In the genomic region with DNA sequence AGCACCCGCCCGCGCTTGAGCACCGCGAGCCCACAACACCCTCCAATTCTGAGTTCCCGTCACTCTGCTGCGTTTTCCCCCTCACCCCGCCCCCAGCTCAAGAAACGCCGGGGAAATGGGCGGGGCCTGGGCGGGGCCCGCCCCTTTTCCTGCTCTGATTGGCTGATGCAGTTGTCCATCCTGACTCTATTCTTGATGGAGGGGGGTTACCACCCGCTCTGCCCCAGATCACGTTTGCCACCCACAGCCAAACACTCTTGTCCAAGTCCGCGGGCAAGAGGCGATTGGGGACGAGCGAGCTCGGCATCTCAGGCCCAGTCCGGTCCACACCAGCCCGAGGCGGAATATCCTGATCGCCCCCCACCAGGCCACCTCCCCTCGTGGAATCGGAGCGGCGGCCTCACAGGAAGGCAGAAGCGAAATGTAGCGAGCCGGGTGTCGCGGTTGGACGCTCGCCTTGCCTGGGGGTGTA, we compare ENCODE assay signal across 8 mouse cellular contexts. TPM values are rescaled to one million over a fixed set of nuclear protein-coding genes. Genes with fewer than 3 reads are reported as not detected.
DNase-seq lines count a peak whose midpoint lies in the region; ATAC-seq and TF ChIP-seq lines count a peak whose summit lies in the region.

No protein-coding gene starts in this region.

- H3K4me2 ChIP-seq in embryonic facial prominence, embryonic 14.5 days (ENCODE audit: low read depth, low read length), result peak overlapping the region; percentile 75
- H3K4me2 ChIP-seq in limb, embryonic 13.5 days (replicated peaks), result peak overlapping the region; percentile 80
- peak overlapping the region; percentile 95 for H3K4me2 ChIP-seq in midbrain, embryonic 16.5 days (ENCODE audit: low read length)

- WGBS in embryonic facial prominence, embryonic 14.5 days, result under 1% methylated on average over 27 of the region's 36 CpGs
- WGBS in heart, adult 2 months, result 0% methylated on average over 36 of the region's 36 CpGs
- WGBS in limb, embryonic 13.5 days, result under 1% methylated on average over 36 of the region's 36 CpGs
- WGBS in midbrain, embryonic 16.5 days, result under 1% methylated on average over 35 of the region's 36 CpGs

- H3K9me3 ChIP-seq in embryonic facial prominence, embryonic 14.5 days (ENCODE audit: control insufficient read depth, low read length), result no peaks in the 10 kb centered on the region
- no peaks in the 10 kb centered on the region for H3K9me3 ChIP-seq in limb, embryonic 13.5 days
- H3K9me3 ChIP-seq in midbrain, embryonic 16.5 days (replicated peaks; ENCODE audit: control insufficient read depth, low read length, poor library complexity, severe bottlenecking), result no peaks in the 10 kb centered on the region

- peak; percentile 35; the same call in 1 of the 2 replicates for TF ChIP-seq EP300 in heart, adult 2 months (IDR thresholded peaks at IDR 0.05; ENCODE audit: insufficient read depth, low read depth, low read length)

- DNase-seq in 3T3-L1 (ENCODE audit: low read depth, low spot score), result peak; percentile 94
- peak; percentile 92 to 95 for DNase-seq in adrenal gland, postnatal 4 days (ENCODE audit: low spot score in 2 of 2)
- peak; percentile 95 for DNase-seq in embryonic facial prominence, embryonic 14.5 days (ENCODE audit: low spot score)
- DNase-seq in heart, adult 2 months, result peak; percentile 94 to 95
- DNase-seq in kidney, adult 8-10 months, result peak; percentile 92 to 95
- peak; percentile 84 to 88 for DNase-seq in spleen, postnatal 10 days (ENCODE audit: low spot score in 2 of 2)

- peak; percentile 95 for ATAC-seq in embryonic facial prominence, embryonic 14.5 days (ENCODE audit: low read depth)
- ATAC-seq in limb, embryonic 13.5 days (ENCODE audit: low FRiP score, low read depth), result peak; percentile 95
- peak; percentile 97 for ATAC-seq in midbrain, embryonic 16.5 days

- H3K4me3 ChIP-seq in embryonic facial prominence, embryonic 14.5 days (ENCODE audit: low read depth, low read length), result peak overlapping the region; percentile 78
- H3K4me3 ChIP-seq in heart, adult 2 months, result peak overlapping the region; percentile 96
- H3K4me3 ChIP-seq in limb, embryonic 13.5 days, result peak overlapping the region; percentile 76
- peak overlapping the region; percentile 76 for H3K4me3 ChIP-seq in midbrain, embryonic 16.5 days (ENCODE audit: low read depth, low read length)

- peaks cover 15% of the 10 kb centered on the region; the same call in 1 of the 2 replicates for H3K36me3 ChIP-seq in embryonic facial prominence, embryonic 14.5 days (ENCODE audit: control insufficient read depth, insufficient read depth, low read length)
- H3K36me3 ChIP-seq in heart, adult 2 months (ENCODE audit: control insufficient read depth, insufficient read depth, low read length), result peaks cover 8% of the 10 kb centered on the region
- peaks cover 28% of the 10 kb centered on the region for H3K36me3 ChIP-seq in limb, embryonic 13.5 days
- no peaks in the 10 kb centered on the region for H3K36me3 ChIP-seq in midbrain, embryonic 16.5 days (ENCODE audit: control insufficient read depth, insufficient read depth, low read length)

- H3K9ac ChIP-seq in embryonic facial prominence, embryonic 14.5 days (ENCODE audit: low read depth, low read length), result peak overlapping the region; percentile 86
- H3K9ac ChIP-seq in heart, adult 2 months (ENCODE audit: low read depth, low read length), result peak overlapping the region; percentile 74
- H3K9ac ChIP-seq in limb, embryonic 13.5 days, result peak overlapping the region; percentile 84
- peak overlapping the region; percentile 82 for H3K9ac ChIP-seq in midbrain, embryonic 16.5 days (ENCODE audit: low read depth, low read length)

- peaks cover 10% of the 10 kb centered on the region for H3K4me1 ChIP-seq in embryonic facial prominence, embryonic 14.5 days (ENCODE audit: control insufficient read depth, insufficient read depth, low read length)
- H3K4me1 ChIP-seq in heart, adult 2 months (ENCODE audit: control insufficient read depth, insufficient read depth, low read length), result peaks cover 13% of the 10 kb centered on the region
- H3K4me1 ChIP-seq in limb, embryonic 13.5 days, result peaks cover 46% of the 10 kb centered on the region
- peaks cover 20% of the 10 kb centered on the region for H3K4me1 ChIP-seq in midbrain, embryonic 16.5 days (ENCODE audit: control insufficient read depth, insufficient read depth, low read length)

- intact Hi-C loops in heart, adult 2 months (cut with DNase I), result loop anchor here (5.0 kb wide), 2 partner anchors 39 to 79 kb away; a partner anchor contains a TSS

- peak; percentile 93 for TF ChIP-seq POLR2A in heart, adult 2 months (IDR thresholded peaks at IDR 0.05; ENCODE audit: insufficient read depth, low read depth, low read length)

- no peaks in the 10 kb centered on the region for H3K27me3 ChIP-seq in embryonic facial prominence, embryonic 14.5 days (replicated peaks; ENCODE audit: control insufficient read depth, insufficient read depth, low read length)
- no peaks in the 10 kb centered on the region for H3K27me3 ChIP-seq in heart, adult 2 months (ENCODE audit: control insufficient read depth, insufficient read depth, low read length)
- no peaks in the 10 kb centered on the region for H3K27me3 ChIP-seq in limb, embryonic 13.5 days
- no peaks in the 10 kb centered on the region for H3K27me3 ChIP-seq in midbrain, embryonic 16.5 days (ENCODE audit: control insufficient read depth, insufficient read depth, low read depth, low read length)

- no peaks in the 10 kb centered on the region for H3K79me2 ChIP-seq in heart, adult 2 months (replicated peaks; ENCODE audit: control insufficient read depth, insufficient read depth, low read length)

- H3K27ac ChIP-seq in embryonic facial prominence, embryonic 14.5 days (replicated peaks; ENCODE audit: low read depth, low read length), result peak overlapping the region; percentile 84
- peak overlapping the region; percentile 94 for H3K27ac ChIP-seq in heart, adult 2 months
- H3K27ac ChIP-seq in limb, embryonic 13.5 days, result peak overlapping the region; percentile 89
- H3K27ac ChIP-seq in midbrain, embryonic 16.5 days (ENCODE audit: low read length), result peak overlapping the region; percentile 79

- no peak for TF ChIP-seq CTCF in heart, adult 2 months (IDR thresholded peaks at IDR 0.05)

RNA-seq across cellular contexts. Expression of a gene that starts 0.5 kb away (rescaled TPM):
- total RNA-seq in adrenal gland, postnatal 4 days (2021), result 10 to 100 TPM; 44.7 to 47.5 TPM
- polyA plus RNA-seq in embryonic facial prominence, embryonic 14.5 days (2014; fragmentation: Nextera tagmentation; extraction: Ambion mirVana), result 18.0 and 19.5 TPM in 2 replicates
- total RNA-seq in heart, adult 2 months (2021), result 10 to 100 TPM; 43.4 to 65.9 TPM
- 69.5 and 84.1 TPM in 2 replicates for polyA plus RNA-seq in heart, adult 2 months (2012; rRNA removed)
- 15.2 and 17.0 TPM in 2 replicates for polyA plus RNA-seq in limb, embryonic 13.5 days (2015; fragmentation: Nextera tagmentation; extraction: Ambion mirVana)
- 17.7 and 18.2 TPM in 2 replicates for polyA plus RNA-seq in midbrain, embryonic 16.5 days (2015; fragmentation: Nextera tagmentation; extraction: Ambion mirVana)

RNA-seq across cellular contexts. Expression of a gene that starts 30.6 kb away (rescaled TPM):
- 10 to 100 TPM; 11.0 to 11.5 TPM for total RNA-seq in adrenal gland, postnatal 4 days (2021)
- 0.38 and 0.48 TPM in 2 replicates for polyA plus RNA-seq in embryonic facial prominence, embryonic 14.5 days (2014; fragmentation: Nextera tagmentation; extraction: Ambion mirVana)
- 1 to 10 TPM; 5.8 to 7.5 TPM for total RNA-seq in heart, adult 2 months (2021)
- 5.9 and 8.3 TPM in 2 replicates for polyA plus RNA-seq in heart, adult 2 months (2012; rRNA removed)
- polyA plus RNA-seq in limb, embryonic 13.5 days (2015; fragmentation: Nextera tagmentation; extraction: Ambion mirVana), result 0.50 and 0.84 TPM in 2 replicates
- 0.15 and 0.46 TPM in 2 replicates for polyA plus RNA-seq in midbrain, embryonic 16.5 days (2015; fragmentation: Nextera tagmentation; extraction: Ambion mirVana)

RNA-seq across cellular contexts. Expression of a gene that starts 39.2 kb away (rescaled TPM):
- 10 to 100 TPM; 15.1 to 18.0 TPM for total RNA-seq in adrenal gland, postnatal 4 days (2021)
- polyA plus RNA-seq in embryonic facial prominence, embryonic 14.5 days (2014; fragmentation: Nextera tagmentation; extraction: Ambion mirVana), result 24.1 and 24.4 TPM in 2 replicates
- 10 to 100 TPM; 11.2 to 11.8 TPM for total RNA-seq in heart, adult 2 months (2021)
- 17.4 and 28.6 TPM in 2 replicates for polyA plus RNA-seq in heart, adult 2 months (2012; rRNA removed)
- 20.9 and 21.9 TPM in 2 replicates for polyA plus RNA-seq in limb, embryonic 13.5 days (2015; fragmentation: Nextera tagmentation; extraction: Ambion mirVana)
- polyA plus RNA-seq in midbrain, embryonic 16.5 days (2015; fragmentation: Nextera tagmentation; extraction: Ambion mirVana), result 6.7 and 7.6 TPM in 2 replicates

Comparison
In these comparisons a context has a peak if more than half of its experiments do, and no peak if none do; other contexts are left out.
1. Peak in every context shown above with its lines: DNase-seq, ATAC-seq, H3K4me3 ChIP-seq and H3K27ac ChIP-seq.